Mouse (Mus musculus): ENCODE data around the gene Trem3. TPM values are rescaled to one million over a fixed set of nuclear protein-coding genes. Genes with fewer than 3 reads are reported as not detected.

Trem3 gene
- not detected in 2 replicates for total RNA-seq (2021)
- long read RNA-seq = 0 reads

- DNase-seq = no peak
Observed at GRCm38 (mm10) chr17:48247221-48247928, at the start of gene Trem3. TSS of gene Trem3 (plus strand) at chr17:48247777.

GRCm38 (mm10) chr17:48203086-48203485 is 44.5 kb upstream of the Trem3 start:
- DNase-seq = no peak

GRCm38 (mm10) chr17:48212596-48212995 is 35.0 kb upstream of the Trem3 start:
- DNase-seq = no peak

GRCm38 (mm10) chr17:48213511-48213910 is 34.1 kb upstream of the Trem3 start:
- no peak for DNase-seq

- no peak for DNase-seq
Observed at GRCm38 (mm10) chr17:48215429-48215828, 32.1 kb upstream of the Trem3 start.

GRCm38 (mm10) chr17:48230680-48231079 is 16.9 kb upstream of the Trem3 start:
- DNase-seq = no peak

GRCm38 (mm10) chr17:48232518-48232917 is 15.1 kb upstream of the Trem3 start, which contains the start of gene Trem1:
TSS of gene Trem1 (plus strand) at chr17:48232768.
- DNase-seq = no peak

GRCm38 (mm10) chr17:48233789-48234188 is 13.8 kb upstream of the Trem3 start:
- DNase-seq = no peak

- DNase-seq = no peak
Observed at GRCm38 (mm10) chr17:48234550-48234949, 13.0 kb upstream of the Trem3 start.

GRCm38 (mm10) chr17:48235773-48236370 is 11.7 kb upstream of the Trem3 start:
- DNase-seq = no peak

GRCm38 (mm10) chr17:48237621-48238020 is 10.0 kb upstream of the Trem3 start:
- no peak for DNase-seq

GRCm38 (mm10) chr17:48249039-48249438 is 1.5 kb downstream of the Trem3 start:
- DNase-seq = no peak

- DNase-seq = peak; percentile 1
Observed at GRCm38 (mm10) chr17:48249501-48249900, 1.9 kb downstream of the Trem3 start.

GRCm38 (mm10) chr17:48250631-48251030 is 3.1 kb downstream of the Trem3 start:
- no peak for DNase-seq

- DNase-seq = no peak
Observed at GRCm38 (mm10) chr17:48256575-48256974, 9.0 kb downstream of the Trem3 start.

GRCm38 (mm10) chr17:48261868-48262267 is 14.3 kb downstream of the Trem3 start:
- DNase-seq = no peak

- no peak for DNase-seq
Observed at GRCm38 (mm10) chr17:48263741-48264362, 16.3 kb downstream of the Trem3 start, which contains the start of gene Treml4. TSS of gene Treml4 (plus strand) at chr17:48264295.

- DNase-seq = no peak
Observed at GRCm38 (mm10) chr17:48264662-48265061, 17.1 kb downstream of the Trem3 start.

- DNase-seq = no peak
Observed at GRCm38 (mm10) chr17:48266138-48266537, 18.6 kb downstream of the Trem3 start.

GRCm38 (mm10) chr17:48266610-48267304 is 19.2 kb downstream of the Trem3 start:
- no peak for DNase-seq

- DNase-seq = no peak
Observed at GRCm38 (mm10) chr17:48267591-48267990, 20.0 kb downstream of the Trem3 start.

- DNase-seq = no peak
Observed at GRCm38 (mm10) chr17:48268276-48268675, 20.7 kb downstream of the Trem3 start.

- DNase-seq = no peak
Observed at GRCm38 (mm10) chr17:48269833-48270232, 22.3 kb downstream of the Trem3 start.
